Comparison of ENCODE assay signal across 9 mouse cellular contexts in genomic region chr12:37450366-37451156, GRCm38 (mm10).
DNase-seq lines count a peak whose midpoint lies in the region; ATAC-seq lines count a peak whose summit lies in the region.
"Had no signal": no experiment of that assay in that cellular context is flagged by ENCODE, and none has a peak within 500 bp of the region (broad histone marks: within the 10 kb centered on the region; RNA-seq: fewer than 3 reads in every experiment).

No protein-coding gene starts in this region.

- no peak overlapping the region for H3K9ac ChIP-seq in forebrain, embryonic 11.5 days (ENCODE audit: low read length)
- H3K9ac ChIP-seq in kidney, embryonic 14.5 days (ENCODE audit: low read depth, low read length) = no peak overlapping the region
- no peak overlapping the region for H3K9ac ChIP-seq in limb, embryonic 11.5 days (ENCODE audit: low read length)
- no peak overlapping the region for H3K9ac ChIP-seq in neural tube, embryonic 15.5 days (replicated peaks)

- peak; percentile 6 for DNase-seq in ovary, postnatal 36 days (ENCODE audit: low spot score)
- no peak for DNase-seq in ovary, adult 18-20 months (ENCODE audit: low spot score)
- peak; percentile 82 for DNase-seq in brain, adult 2 months (ENCODE audit: low read depth, low spot score)
- peak; percentile 74 for DNase-seq in forebrain, embryonic 11.5 days (ENCODE audit: low spot score)
- peak; percentile 83 for DNase-seq in limb, embryonic 11.5 days (ENCODE audit: low spot score)

- H3K4me3 ChIP-seq in forebrain, embryonic 11.5 days (ENCODE audit: low read depth, low read length) = no peak overlapping the region
- no peak overlapping the region for H3K4me3 ChIP-seq in kidney, embryonic 14.5 days (ENCODE audit: low read length)
- no peak overlapping the region for H3K4me3 ChIP-seq in limb, embryonic 11.5 days (ENCODE audit: low read depth, low read length)
- no peak overlapping the region for H3K4me3 ChIP-seq in neural tube, embryonic 15.5 days (replicated peaks)
- H3K4me3 ChIP-seq: megakaryocyte, embryonic 14.5 days had no signal

- H3K4me2 ChIP-seq in forebrain, embryonic 11.5 days (ENCODE audit: low read depth, low read length, severe bottlenecking) = no peak overlapping the region
- H3K4me2 ChIP-seq in kidney, embryonic 14.5 days (replicated peaks; ENCODE audit: low read depth, low read length) = no peak overlapping the region
- H3K4me2 ChIP-seq in limb, embryonic 11.5 days (ENCODE audit: low read depth, severe bottlenecking) = no peak overlapping the region
- H3K4me2 ChIP-seq in neural tube, embryonic 15.5 days = no peak overlapping the region

- H3K4me1 ChIP-seq in forebrain, embryonic 11.5 days (replicated peaks; ENCODE audit: control insufficient read depth, insufficient read depth, low read length) = no peaks in the 10 kb centered on the region
- no peaks in the 10 kb centered on the region for H3K4me1 ChIP-seq in kidney, embryonic 14.5 days (ENCODE audit: control insufficient read depth, insufficient read depth, low read length)
- no peaks in the 10 kb centered on the region for H3K4me1 ChIP-seq in limb, embryonic 11.5 days (ENCODE audit: control insufficient read depth, insufficient read depth, low read length)
- H3K4me1 ChIP-seq in neural tube, embryonic 15.5 days = no peaks in the 10 kb centered on the region
- H3K4me1 ChIP-seq: megakaryocyte, embryonic 14.5 days had no signal

- 17% methylated on average over 6 of the region's 6 CpGs for WGBS in forebrain, embryonic 11.5 days
- WGBS in kidney, embryonic 14.5 days = 13% methylated on average over 6 of the region's 6 CpGs
- WGBS in limb, embryonic 11.5 days = 14% methylated on average over 6 of the region's 6 CpGs
- 13% methylated on average over 6 of the region's 6 CpGs for WGBS in neural tube, embryonic 15.5 days

- no peak overlapping the region for H3K27ac ChIP-seq in forebrain, embryonic 11.5 days (ENCODE audit: low read depth, low read length)
- no peak overlapping the region for H3K27ac ChIP-seq in kidney, embryonic 14.5 days (ENCODE audit: low read depth, low read length)
- H3K27ac ChIP-seq in limb, embryonic 11.5 days (replicated peaks; ENCODE audit: low read depth, low read length) = no peak overlapping the region
- H3K27ac ChIP-seq in neural tube, embryonic 15.5 days (replicated peaks) = no peak overlapping the region

- H3K36me3 ChIP-seq in forebrain, embryonic 11.5 days (ENCODE audit: control insufficient read depth, insufficient read depth, low read length) = no peaks in the 10 kb centered on the region
- H3K36me3 ChIP-seq in kidney, embryonic 14.5 days (ENCODE audit: control insufficient read depth, insufficient read depth, low read length) = no peaks in the 10 kb centered on the region
- H3K36me3 ChIP-seq in limb, embryonic 11.5 days (ENCODE audit: control insufficient read depth, insufficient read depth, low read length) = no peaks in the 10 kb centered on the region
- H3K36me3 ChIP-seq in neural tube, embryonic 15.5 days = no peaks in the 10 kb centered on the region

- H3K9me3 ChIP-seq in forebrain, embryonic 11.5 days (ENCODE audit: control insufficient read depth, low read length) = no peaks in the 10 kb centered on the region
- no peaks in the 10 kb centered on the region for H3K9me3 ChIP-seq in kidney, embryonic 14.5 days (ENCODE audit: control insufficient read depth, low read length)
- H3K9me3 ChIP-seq in limb, embryonic 11.5 days (ENCODE audit: control insufficient read depth, low read length) = no peaks in the 10 kb centered on the region
- no peaks in the 10 kb centered on the region for H3K9me3 ChIP-seq in neural tube, embryonic 15.5 days (replicated peaks)
- H3K9me3 ChIP-seq: megakaryocyte, embryonic 14.5 days had no signal

- no peaks in the 10 kb centered on the region for H3K27me3 ChIP-seq in forebrain, embryonic 11.5 days (ENCODE audit: control insufficient read depth, insufficient read depth, low read length)
- no peaks in the 10 kb centered on the region for H3K27me3 ChIP-seq in kidney, embryonic 14.5 days (ENCODE audit: control insufficient read depth, insufficient read depth, low read length)
- no peaks in the 10 kb centered on the region for H3K27me3 ChIP-seq in limb, embryonic 11.5 days (ENCODE audit: control insufficient read depth, insufficient read depth, low read length)
- no peaks in the 10 kb centered on the region for H3K27me3 ChIP-seq in neural tube, embryonic 15.5 days (replicated peaks)
- H3K27me3 ChIP-seq: megakaryocyte, embryonic 14.5 days had no signal

- ATAC-seq in forebrain, embryonic 11.5 days (replicated peaks; ENCODE audit: low FRiP score) = peak; percentile 84
- peak; percentile 72; the same call in 1 of the 2 replicates for ATAC-seq in kidney, embryonic 14.5 days (ENCODE audit: low FRiP score, low TSS enrichment)
- ATAC-seq in limb, embryonic 11.5 days (ENCODE audit: insufficient number of reproducible peaks, low FRiP score, low TSS enrichment, low read depth) = no peak
- ATAC-seq in neural tube, embryonic 15.5 days (ENCODE audit: low FRiP score) = peak; percentile 68; the same call in 1 of the 2 replicates
- ATAC-seq in monocyte, adult 5-6 weeks (replicated peaks; ENCODE audit: insufficient number of reproducible peaks, low FRiP score, low TSS enrichment, poor library complexity, severe bottlenecking) = no peak

Comparison
In these comparisons a context has a peak if more than half of its experiments do, and no peak if none do; other contexts are left out.
1. ATAC-seq: peak in forebrain, embryonic 11.5 days (single experiment), kidney, embryonic 14.5 days (single experiment) and neural tube, embryonic 15.5 days (single experiment); none in limb, embryonic 11.5 days (single experiment) and monocyte, adult 5-6 weeks (single experiment).